Mouse (Mus musculus): ENCODE results near the gene Agl.
"Not testable (repeated sequence)": the region's sequence is repeated elsewhere in the genome, so short reads cannot be mapped to it uniquely, and the experiment has no call there.

Gene Agl

DNA sequence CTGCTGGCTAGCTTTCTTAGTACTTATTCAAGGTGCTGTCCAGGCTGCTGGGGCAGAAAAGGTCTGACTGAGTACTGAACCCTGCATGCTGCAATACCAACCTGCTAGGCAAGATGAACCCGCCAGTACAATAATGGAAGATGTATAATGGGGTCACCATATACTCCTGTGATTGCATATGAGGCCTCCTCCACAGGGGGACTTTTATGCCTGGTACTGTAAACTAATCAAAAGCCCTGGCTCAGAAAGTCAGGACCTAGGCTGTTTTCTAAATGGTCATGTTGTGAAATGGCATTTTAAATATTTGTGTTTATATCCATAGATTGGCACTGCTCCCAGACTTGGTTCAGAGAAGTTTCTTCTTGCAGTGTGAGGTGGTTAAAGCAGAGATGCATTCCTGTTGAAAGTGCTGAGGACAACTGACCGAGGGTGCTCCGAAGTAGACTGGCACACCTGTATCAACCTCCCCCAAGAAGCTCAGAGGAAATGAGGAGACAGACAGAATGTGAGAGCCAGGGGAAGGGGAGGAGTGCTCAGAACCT is 8.8 kb upstream of the Agl start:
- DNase-seq (ENCODE audit: low spot score): no peak

DNA sequence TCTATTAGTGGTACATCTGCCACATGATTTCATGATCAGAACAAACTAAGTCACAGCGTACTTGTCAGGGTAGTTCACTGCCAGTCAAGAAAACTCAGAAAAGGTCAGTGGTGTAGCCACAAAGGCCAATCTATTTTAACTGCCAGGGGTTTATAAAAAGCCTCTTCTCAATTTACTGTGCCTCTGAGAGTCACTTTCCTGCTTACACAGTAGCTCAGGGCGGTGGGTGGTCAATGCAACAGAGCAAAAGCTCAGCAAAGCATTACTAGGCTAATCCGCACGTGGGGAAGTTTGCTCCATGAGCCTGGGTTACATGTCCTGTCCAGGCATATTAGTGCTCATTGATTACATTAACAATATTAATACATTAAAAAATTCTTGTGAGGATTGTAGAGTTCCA is 8.0 kb upstream of the Agl start:
- no peak for DNase-seq (ENCODE audit: low spot score)

DNA sequence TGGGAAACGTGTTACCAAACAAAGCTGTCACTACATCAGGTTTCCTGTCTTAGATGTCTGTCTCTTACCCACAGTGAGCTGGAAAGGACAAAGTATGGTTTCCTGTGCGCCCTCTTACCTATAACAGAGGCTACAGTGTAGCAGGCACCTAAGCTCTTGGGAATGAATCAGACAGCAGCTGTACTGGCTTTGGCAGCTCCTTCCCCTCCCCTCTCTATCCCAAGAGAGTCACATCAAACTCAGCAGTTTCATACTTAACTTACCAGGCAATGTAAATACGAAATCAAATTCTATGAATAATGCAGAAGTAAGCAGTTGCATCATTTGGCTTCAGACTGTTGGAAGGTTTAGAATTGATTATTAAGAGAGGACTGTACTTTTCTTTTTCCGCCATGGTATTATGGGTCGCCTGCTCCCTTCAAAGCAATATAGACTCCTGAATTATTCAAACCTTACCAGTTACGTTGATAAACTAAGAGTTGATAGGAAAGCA is 7.4 kb upstream of the Agl start:
- no peak for DNase-seq (ENCODE audit: low spot score)

DNA sequence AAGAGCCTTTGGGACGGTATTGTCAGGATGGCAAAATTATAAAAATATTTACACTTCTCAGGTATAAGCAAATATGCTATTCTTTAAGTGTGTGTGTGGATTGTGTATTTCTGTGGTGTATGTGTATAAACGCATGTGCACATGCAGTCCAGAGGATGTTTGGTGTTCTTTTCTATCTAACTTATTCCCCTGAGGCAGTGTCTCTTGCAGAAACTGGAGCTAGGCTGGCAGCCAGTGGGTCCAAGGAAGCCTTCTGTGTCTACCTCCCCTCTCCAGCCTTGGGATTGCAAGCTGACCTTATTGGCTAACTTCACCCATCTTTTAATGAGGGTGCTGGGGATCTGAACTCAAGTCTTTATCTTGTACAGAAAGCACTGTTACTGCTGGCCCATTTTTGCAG is 5.0 kb upstream of the Agl start:
- no peak for DNase-seq (ENCODE audit: low spot score)

DNA sequence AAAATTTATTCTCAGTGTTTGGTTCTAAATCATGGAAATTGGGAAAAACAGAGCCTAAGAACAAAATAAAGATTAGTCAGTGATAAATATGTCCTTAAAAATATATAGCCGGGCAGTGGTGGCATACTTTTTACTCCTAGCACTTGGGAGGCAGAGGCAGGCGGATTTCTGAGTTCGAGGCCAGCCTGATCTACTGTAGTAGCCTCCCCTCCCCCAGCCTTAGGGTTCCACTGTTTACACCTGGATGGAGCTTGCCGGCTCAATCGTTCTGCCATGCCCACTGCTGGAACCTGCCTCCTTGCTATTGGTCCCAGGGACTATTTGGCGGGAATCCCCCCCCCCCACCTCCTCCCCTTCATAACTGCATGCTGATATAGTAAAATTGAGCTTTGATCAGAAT is 2.4 kb upstream of the Agl start:
- not testable (repeated sequence) for DNase-seq (ENCODE audit: low spot score)

DNA sequence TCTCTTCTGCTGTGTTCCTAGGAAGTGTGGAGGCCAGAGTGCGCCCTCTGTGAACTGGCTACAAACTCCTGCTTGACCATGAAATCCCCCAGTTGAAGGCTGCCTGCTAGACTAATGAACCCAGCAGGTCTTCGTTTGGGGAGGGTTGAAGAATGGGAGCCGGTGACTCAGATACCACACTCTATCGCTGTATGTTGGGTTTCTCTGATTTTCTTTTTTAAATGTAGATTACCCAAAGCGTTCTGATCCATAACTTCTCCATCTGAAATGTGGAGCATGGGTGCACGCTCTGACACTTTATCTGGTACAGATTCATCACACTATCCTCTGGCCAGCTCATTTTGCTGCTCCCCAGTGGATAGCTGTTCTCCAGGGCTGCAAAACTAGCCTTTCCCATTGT is 1.3 kb upstream of the Agl start:
- no peak for DNase-seq (ENCODE audit: low spot score)

DNA sequence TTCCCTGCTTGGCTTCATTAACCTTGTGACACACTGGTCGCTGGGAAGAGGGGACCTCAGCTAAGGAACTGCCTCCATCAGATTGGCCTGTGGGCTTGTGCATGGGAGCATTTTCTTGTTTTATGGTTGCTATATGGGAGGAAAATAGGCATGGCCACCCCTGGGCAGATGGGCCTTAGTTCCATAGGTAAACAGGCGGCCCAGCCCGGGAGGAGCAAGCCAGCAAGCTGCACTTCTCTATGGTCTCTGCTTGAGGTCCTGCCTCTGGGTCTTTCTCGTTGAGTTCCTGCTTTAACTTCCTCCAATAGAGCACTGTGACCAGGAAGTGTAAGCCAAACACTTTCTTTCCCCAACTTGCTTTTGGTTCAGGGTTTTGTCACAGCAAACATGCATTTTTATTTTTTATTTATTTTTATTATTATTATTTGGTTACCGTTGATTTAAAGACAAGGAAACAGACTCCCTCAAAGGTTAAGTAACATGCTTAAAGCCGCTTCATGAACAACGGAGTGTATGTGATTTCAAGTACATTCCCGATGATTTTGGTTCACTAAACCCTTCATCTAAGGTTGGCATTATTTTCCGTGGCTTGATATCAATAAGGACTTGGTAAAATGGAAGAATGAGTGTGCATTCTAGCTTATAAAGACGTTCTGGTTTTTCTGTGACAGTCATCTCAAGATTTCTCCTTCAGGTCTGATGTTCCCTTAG is 696 bp upstream of the Agl start:
- no peak for DNase-seq (ENCODE audit: low spot score)

DNA sequence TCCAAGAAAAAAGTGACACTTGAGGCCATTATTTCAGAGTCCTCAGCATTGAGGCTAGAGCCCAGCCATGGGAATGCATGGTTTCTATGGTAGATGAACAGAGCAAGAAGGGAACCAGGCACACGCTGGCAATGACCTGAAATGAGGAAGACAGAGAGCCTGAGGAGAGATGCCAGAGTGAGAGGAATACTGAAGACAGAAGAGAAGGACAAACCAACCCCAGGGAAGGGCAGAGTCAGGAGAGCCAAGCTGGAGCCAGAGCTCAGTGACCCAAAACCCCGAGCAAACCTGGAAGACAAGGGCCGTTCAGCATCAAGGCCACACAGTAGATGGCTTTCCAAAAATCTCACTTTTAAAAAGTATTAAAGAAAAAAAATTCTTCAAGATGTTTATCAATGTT is 2.1 kb downstream of the Agl start:
- no peak for DNase-seq (ENCODE audit: low spot score)

DNA sequence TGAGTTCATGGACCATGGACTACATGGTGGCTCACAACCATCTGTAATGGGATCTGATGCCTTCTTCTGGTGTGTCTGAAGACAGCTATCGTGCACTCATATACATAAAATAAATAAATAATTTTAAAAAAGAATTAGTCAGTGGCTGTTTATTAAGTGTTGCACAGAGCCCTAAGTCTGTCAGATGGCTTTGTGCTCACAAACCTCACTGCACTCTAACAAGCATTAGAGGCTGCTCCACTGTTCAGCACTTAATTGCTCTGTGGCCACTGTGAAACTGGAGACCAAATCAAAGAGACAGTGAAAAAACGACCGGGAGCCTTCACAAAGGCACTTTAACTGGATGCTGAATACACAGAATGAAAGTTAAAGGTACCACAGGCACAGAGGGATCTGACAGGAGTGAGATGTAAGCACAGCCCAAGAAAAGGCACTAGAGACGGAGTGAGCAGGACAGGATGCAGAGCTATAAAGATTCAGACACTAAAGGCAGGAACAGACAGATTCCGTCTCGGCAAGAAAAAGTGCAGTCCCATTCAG is 3.1 kb downstream of the Agl start:
- DNase-seq (ENCODE audit: low spot score): no peak

DNA sequence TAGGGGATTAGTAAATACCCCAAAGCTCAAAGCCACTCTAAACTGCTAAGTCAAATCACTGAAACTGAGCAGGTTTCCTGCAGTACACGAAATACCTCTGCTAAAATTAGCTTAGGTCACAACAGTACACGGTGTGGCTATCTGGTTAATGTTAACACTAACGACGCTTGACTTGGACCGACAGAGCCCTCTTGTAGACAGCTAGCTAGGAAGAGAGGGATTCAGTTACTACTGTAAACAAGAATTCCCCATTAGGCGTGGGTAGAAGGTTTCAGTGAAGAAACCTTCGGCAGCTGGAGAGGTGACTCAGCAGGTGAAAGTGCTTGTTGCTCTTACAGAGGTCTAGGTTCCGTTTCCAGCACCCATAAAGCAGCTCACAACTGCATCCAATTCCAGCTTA is 6.2 kb downstream of the Agl start:
- DNase-seq (ENCODE audit: low spot score): no peak

DNA sequence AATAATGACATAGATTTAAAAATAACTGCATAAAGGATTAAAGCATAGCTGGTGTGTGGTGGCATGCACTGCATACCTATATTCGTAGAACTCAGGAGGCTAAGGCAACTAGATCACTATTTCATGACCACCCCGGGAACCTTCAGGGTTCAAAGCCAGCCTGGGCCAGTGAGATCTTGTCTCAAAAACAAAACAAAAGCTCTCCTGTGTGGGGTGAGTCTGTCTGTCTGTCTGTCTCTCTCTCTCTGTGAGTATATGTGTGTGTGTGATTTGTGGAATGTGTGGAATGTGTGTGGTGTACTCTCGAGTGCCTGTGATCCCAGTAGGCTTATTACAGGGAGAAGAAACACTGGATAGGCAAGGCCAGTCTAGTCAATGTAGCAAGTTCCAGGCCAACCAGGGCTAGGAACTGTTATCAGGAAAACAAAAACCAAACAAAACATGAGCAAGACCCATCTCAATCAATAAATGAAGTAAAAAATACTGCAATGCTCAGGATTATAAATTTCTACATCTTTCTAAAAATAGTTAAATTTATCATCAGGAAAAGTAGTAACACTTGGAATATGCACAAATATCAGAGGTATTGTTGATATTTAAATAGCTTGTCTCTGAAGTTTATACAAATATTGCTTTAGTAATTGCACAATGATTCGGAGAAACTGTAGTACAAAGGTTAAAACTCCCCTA is 9.0 kb downstream of the Agl start:
- no peak for DNase-seq (ENCODE audit: low spot score)

DNA sequence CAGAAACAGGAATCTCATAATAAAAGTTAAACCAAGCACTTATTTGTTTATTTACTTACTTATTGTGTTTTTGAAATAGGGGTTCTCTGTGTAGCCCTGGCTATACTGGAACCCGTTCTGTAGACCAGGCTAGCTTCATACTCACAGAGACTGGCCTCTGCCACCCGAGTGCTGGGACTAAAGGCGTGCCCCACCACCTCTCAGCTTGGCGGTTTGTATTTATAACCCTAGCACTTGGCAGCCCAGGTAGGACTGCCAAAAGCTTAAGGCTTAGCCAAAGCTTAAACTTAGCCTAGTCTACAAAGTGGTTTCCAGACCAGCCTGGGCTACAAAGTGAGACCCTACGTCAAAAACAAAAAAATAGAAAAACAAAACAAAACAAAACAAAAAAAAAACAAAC is 19.1 kb downstream of the Agl start:
- DNase-seq (ENCODE audit: low spot score): no peak

DNA sequence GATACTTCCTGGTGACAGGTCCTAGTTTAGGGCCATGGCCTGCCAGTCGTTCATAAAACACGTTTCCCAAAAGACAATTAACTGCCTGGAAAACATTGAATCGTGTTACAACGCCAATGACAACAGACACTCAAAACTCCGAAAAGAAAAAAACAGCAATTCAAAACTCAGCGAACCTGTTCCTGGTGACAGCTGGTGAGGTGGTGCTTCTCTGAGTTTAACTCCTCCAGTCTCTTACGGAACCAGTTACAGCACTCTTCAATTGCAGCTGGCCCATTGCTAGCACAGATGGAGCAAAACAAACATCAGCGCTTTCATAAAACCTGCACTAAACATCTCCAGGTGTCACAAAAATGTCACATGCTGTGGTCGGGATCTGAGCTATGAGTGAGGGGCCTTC is 21.4 kb downstream of the Agl start:
- DNase-seq (ENCODE audit: low spot score): no peak

DNA sequence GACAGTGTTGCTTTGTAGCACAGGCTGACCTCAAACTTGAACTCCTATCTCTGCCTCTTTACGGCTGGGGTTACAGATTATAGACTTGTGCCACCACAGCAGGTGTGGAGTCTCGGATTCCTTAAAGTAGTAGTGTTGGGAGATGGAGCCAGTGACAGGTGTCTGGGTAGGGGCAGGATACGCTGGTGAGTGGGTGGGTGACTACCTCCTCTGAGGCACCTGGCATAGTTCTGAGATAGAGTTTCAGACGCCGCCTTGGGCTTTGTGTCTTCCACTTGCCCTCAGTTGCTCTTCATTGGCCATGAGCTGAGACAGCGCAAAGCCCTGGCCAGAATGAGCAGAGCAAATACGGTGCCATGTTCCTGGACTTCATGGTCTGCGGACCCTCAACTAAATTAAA is 22.1 kb downstream of the Agl start:
- DNase-seq (ENCODE audit: low spot score): no peak

DNA sequence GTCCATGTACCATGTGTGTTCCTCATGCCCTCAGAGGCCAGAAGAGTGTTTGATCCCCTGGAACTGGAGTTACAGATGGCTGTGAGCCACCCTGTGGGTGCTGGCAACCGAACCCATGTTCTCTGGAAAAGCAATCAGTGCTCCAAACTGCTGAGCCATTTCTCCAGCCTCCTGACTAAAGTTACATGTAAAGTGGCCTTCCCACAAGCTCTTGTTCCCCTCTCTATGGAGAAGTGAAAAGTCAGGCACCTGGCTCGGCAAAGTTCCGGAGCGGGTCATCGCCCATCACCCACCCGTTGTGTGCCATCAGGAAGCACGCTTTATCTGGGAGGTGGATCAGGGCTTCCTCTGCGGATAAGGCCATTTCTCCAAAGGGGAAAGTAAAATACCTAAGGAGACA is 23.2 kb downstream of the Agl start:
- DNase-seq (ENCODE audit: low spot score): no peak

DNA sequence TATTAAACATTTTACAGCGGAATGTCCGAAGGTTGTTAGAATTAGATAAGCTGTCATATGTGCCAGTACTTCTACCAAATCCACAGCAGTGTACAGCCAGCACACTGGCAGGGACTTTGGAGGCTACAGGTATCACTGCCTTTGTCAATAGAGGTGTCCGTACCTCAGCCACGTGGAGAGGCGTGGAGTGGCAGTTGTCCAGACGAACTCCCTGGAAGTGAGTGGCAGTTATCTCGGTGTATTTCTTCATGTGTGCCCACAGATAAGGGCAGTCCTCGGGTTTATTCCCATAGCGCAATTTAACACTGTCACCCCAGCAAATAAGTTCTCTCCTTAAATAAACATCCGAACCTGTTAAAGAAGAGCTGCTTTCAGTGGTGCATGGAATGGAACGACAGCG is 23.7 kb downstream of the Agl start:
- DNase-seq (ENCODE audit: low spot score): no peak

DNA sequence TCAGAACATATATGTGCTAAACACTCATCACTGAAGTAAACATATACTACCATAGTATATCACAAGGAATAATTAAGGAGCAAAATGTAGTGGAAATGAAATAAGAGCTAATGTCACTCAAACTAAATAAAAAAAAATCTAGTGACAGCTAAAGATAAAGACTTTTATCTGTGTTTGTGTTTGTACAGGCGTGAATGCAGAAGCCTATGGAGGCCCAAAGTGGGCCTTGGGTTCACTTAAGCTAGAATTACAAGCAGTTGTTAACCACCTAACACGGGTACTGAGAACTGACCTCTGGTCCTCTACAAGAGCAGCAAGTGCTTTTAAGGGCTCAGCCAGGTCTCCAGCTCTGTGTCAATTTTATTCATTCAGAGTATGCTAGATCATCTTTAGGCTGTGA is 31.0 kb downstream of the Agl start:
- no peak for DNase-seq (ENCODE audit: low spot score)

DNA sequence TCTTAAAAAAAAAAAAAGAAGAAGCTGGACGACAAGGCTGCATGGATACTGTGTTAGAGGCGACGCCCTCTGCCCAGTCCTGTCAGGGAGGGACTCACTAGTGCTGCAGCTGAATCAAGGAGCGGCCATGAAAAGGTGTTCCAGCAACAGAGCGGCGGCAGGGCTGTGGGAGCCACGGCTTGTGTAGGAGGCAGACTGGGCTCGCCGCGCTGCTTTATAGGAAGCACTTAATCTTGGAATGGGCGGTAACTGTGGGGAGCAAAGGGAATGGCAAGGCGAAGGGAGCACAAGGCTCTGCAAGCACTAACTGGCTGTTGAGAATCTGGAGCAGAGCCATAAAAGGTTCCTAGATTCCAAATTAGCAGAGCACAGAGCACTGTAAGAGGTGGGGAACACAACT is 34.1 kb downstream of the Agl start:
- no peak for DNase-seq (ENCODE audit: low spot score)

DNA sequence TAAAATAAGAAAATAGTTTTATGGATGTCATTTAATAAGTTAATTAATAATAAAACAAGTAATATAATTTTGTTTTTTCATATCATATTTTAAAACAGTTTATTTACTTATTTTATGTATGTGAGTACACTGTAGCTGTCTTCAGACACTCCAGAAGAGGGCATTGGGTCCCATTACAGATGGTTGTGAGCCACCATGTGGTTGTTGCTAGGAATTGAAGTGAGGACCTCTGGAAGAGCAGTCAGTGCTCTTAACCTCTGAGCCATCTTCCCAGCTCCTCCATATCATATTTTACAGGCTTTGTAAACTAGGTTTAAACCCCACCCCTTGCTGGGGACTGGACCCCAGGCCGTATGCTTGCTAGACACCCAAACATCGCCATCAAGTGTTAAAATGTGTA is 36.4 kb downstream of the Agl start:
- no peak for DNase-seq (ENCODE audit: low spot score)

DNA sequence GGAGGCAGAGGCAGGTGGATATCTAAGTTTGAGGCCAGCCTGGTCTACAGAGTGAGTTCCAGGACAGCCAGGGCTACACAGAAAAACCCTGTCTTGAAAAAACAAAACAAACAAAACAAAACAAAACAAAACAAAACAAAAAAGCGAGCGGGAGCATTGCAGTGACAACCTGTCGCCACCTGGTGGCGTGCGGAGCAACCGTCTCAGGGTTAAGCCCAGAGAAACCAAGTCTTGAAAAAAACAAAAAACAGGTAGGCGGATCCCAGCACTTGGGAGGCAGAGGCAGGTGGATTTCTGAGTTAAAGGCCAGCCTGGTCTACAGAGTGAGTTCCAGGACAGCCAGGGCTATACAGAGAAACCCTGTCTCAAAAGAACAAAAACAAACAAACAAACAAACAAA is 41.0 kb downstream of the Agl start:
- DNase-seq (ENCODE audit: low spot score): peak; percentile 44

DNA sequence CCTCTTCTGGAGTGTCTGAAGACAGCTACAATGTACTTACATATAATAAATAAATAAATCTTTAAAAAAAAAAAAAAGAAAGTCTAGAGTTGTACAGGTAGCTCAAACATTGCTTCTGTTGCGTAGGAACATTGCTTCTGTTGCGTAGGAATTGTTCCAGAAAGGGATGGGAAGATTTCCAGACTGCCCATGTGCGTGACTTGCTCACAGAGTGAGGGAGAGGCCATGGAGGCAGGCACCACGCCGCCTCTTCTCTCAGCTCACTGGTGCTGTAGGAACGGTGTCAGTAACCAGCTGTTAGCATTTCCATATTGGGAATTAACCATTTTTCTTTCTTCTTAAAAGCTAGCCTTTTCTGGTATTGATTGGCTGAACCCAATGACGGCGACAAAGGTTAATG is 55.1 kb downstream of the Agl start:
- DNase-seq (ENCODE audit: low spot score): no peak

DNA sequence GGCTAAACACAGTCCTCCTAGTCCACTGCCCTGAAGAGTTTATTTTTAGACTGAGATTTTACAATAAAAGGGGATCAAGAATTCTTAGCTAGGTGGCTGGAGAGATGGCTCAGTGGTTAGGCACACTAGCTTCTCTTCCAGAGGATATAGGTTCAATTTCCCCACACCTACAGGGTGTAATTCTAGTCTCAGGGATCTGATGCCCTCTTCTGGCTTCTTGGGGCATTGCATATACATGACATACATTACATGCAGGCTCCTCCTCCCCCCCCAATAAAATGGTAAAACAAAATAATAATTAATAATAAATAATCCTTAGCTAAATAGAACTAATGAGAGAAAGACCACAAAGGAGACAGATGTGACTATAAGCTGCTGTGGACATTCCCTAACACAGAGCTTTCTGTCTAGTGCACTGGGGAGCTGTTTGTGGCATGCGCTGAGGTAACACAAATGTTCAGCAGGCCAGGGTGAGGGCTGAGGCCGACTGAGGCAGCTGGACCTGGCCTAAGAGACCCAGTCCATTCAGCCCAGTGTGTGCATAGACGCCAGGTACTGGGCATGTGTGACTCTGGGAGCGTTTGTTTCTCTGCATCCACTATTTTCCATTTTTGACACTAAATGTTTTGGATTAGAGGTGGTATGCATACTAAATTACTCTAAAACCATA is 56.6 kb downstream of the Agl start:
- peak; percentile 43 for DNase-seq (ENCODE audit: low spot score)

Data from T-cell, adult 2 months (primary cell).